Mouse (Mus musculus): ENCODE data around the gene Ankrd13d.

GRCm38 (mm10) chr19:4226779-4227178, 56.2 kb downstream of the Ankrd13d start:
- TF ChIP-seq GATA1 (IDR thresholded peaks at IDR 0.05; ENCODE audit: low read length) (no peak), TAL1 (IDR thresholded peaks at IDR 0.05; ENCODE audit: low read length) (no peak)

Data from erythroblast, embryonic 14.5 days (primary cell).